13 mouse cellular contexts compared by ENCODE assay signal in genomic region chr2:30402351-30402826, GRCm38 (mm10). TPM values are rescaled to one million over a fixed set of nuclear protein-coding genes. Genes with fewer than 3 reads are reported as not detected.
A peak's percentile ranks its signal among the peaks of the same experiment; 100 is the strongest.
DNase-seq lines count a peak whose midpoint lies in the region; ATAC-seq lines count a peak whose summit lies in the region.
"Had no signal": no experiment of that assay in that cellular context is flagged by ENCODE, and none has a peak within 500 bp of the region (broad histone marks: within the 10 kb centered on the region; RNA-seq: fewer than 3 reads in every experiment).

No protein-coding gene starts in this region.

- H3K36me3 ChIP-seq in hindbrain, embryonic 10.5 days = peaks cover 97% of the 10 kb centered on the region
- H3K36me3 ChIP-seq in hindbrain, embryonic 12.5 days = peaks cover 65% of the 10 kb centered on the region

- no peak for ATAC-seq in hindbrain, embryonic 12.5 days (ENCODE audit: low FRiP score)
- no peak for ATAC-seq in megakaryocyte, adult 5-6 weeks (ENCODE audit: poor library complexity, severe bottlenecking)

- no peaks in the 10 kb centered on the region for H3K27me3 ChIP-seq in hindbrain, embryonic 10.5 days (ENCODE audit: insufficient read depth, poor library complexity, severe bottlenecking)
- H3K27me3 ChIP-seq in hindbrain, embryonic 12.5 days = no peaks in the 10 kb centered on the region
- H3K27me3 ChIP-seq: CH12.LX; heart, embryonic 13.5 days; kidney, embryonic 15.5 days; lung, embryonic 15.5 days had no signal

- H3K4me1 ChIP-seq in hindbrain, embryonic 10.5 days (replicated peaks) = peaks cover 49% of the 10 kb centered on the region
- H3K4me1 ChIP-seq in hindbrain, embryonic 12.5 days = peaks cover 33% of the 10 kb centered on the region
- H3K4me1 ChIP-seq: kidney, embryonic 15.5 days had no signal

- no peaks in the 10 kb centered on the region for H3K9me3 ChIP-seq in hindbrain, embryonic 10.5 days
- no peaks in the 10 kb centered on the region for H3K9me3 ChIP-seq in hindbrain, embryonic 12.5 days (replicated peaks)
- H3K9me3 ChIP-seq: heart, embryonic 13.5 days; kidney, embryonic 15.5 days; lung, embryonic 15.5 days had no signal

- 0 out of 2 replicates have a peak overlapping the region, but pooled peaks have one; percentile 17 for H3K27ac ChIP-seq in hindbrain, embryonic 10.5 days
- no peak overlapping the region for H3K27ac ChIP-seq in hindbrain, embryonic 12.5 days
- H3K27ac ChIP-seq: heart, embryonic 13.5 days; kidney, embryonic 15.5 days; lung, embryonic 15.5 days had no signal

- peak; percentile 57 for DNase-seq in adrenal gland, postnatal 10 days
- no peak for DNase-seq in adrenal gland, adult 8-10 months
- DNase-seq in hindbrain, embryonic 10.5 days (ENCODE audit: low spot score) = no peak
- DNase-seq in cerebellum, adult 8-10 months = peak; percentile 60
- peak; percentile 70 for DNase-seq in gastrocnemius, postnatal 14 days
- DNase-seq in urinary bladder, postnatal 25 days (ENCODE audit: low spot score) = no peak
- DNase-seq: right cerebral cortex, postnatal 14 days had no signal

- WGBS in hindbrain, embryonic 10.5 days = 92% methylated on average over 9 of the region's 9 CpGs
- 89% methylated on average over 9 of the region's 9 CpGs for WGBS in hindbrain, embryonic 12.5 days

- H3K9ac ChIP-seq in hindbrain, embryonic 12.5 days = no peak overlapping the region
- H3K9ac ChIP-seq: heart, embryonic 13.5 days; kidney, embryonic 15.5 days; lung, embryonic 15.5 days had no signal

- H3K4me2 ChIP-seq in hindbrain, embryonic 12.5 days (replicated peaks) = no peak overlapping the region
- H3K4me2 ChIP-seq: heart, embryonic 13.5 days; kidney, embryonic 15.5 days; lung, embryonic 15.5 days had no signal

- no peak overlapping the region for H3K4me3 ChIP-seq in hindbrain, embryonic 10.5 days
- no peak overlapping the region for H3K4me3 ChIP-seq in hindbrain, embryonic 12.5 days
- H3K4me3 ChIP-seq: heart, embryonic 13.5 days; kidney, embryonic 15.5 days; lung, embryonic 15.5 days had no signal

- intact Hi-C loops in gastrocnemius, postnatal 14 days (cut with DNase I; ENCODE audit: low total_unique reads) = no loop called here

RNA-seq across cellular contexts. Expression of gene Dolpp1, which starts 10.3 kb away (rescaled TPM):
- 10 to 100 TPM; 14.5 to 23.6 TPM for total RNA-seq in adrenal gland, postnatal 10 days (2021)
- total RNA-seq in adrenal gland, adult 8-10 months (2022) = 10 to 100 TPM; 18.0 to 24.2 (median 19.8) TPM
- 52.9 and 55.6 TPM in 2 replicates for polyA plus RNA-seq in hindbrain, embryonic 10.5 days (2016; fragmentation: Nextera tagmentation; extraction: Ambion mirVana)
- polyA plus RNA-seq in hindbrain, embryonic 12.5 days (2016; fragmentation: Nextera tagmentation; extraction: Ambion mirVana) = 46.9 and 50.2 TPM in 2 replicates
- 1 to 10 TPM; 7.0 to 7.3 TPM for total RNA-seq in gastrocnemius, postnatal 14 days (2021)
- total RNA-seq in megakaryocyte, adult 5-6 weeks (2015) = 5.3 and 6.0 TPM in 2 replicates
- 11.5 and 16.8 TPM in 2 replicates for total RNA-seq in megakaryocyte, adult 5-6 weeks (2017)

RNA-seq across cellular contexts. Expression of gene Crat, which starts 13.2 kb away (rescaled TPM):
- 100 to 1,000 TPM; 317 to 355 TPM for total RNA-seq in adrenal gland, postnatal 10 days (2021)
- 100 to 1,000 TPM in 1 of 4 experiments, 10 to 100 TPM in 3; 59.0 to 122 (median 95.3) TPM for total RNA-seq in adrenal gland, adult 8-10 months (2022)
- 22.4 and 26.7 TPM in 2 replicates for polyA plus RNA-seq in hindbrain, embryonic 10.5 days (2016; fragmentation: Nextera tagmentation; extraction: Ambion mirVana)
- polyA plus RNA-seq in hindbrain, embryonic 12.5 days (2016; fragmentation: Nextera tagmentation; extraction: Ambion mirVana) = 23.9 and 26.8 TPM in 2 replicates
- total RNA-seq in gastrocnemius, postnatal 14 days (2021) = 100 to 1,000 TPM; 251 to 325 TPM
- total RNA-seq in megakaryocyte, adult 5-6 weeks (2015) = 26.2 and 29.6 TPM in 2 replicates
- 13.9 and 14.2 TPM in 2 replicates for total RNA-seq in megakaryocyte, adult 5-6 weeks (2017)

RNA-seq across cellular contexts. Expression of gene Ptpa, which starts 13.4 kb away (rescaled TPM):
- total RNA-seq in adrenal gland, postnatal 10 days (2021) = 100 to 1,000 TPM; 152 to 170 TPM
- 100 to 1,000 TPM; 135 to 153 (median 141) TPM for total RNA-seq in adrenal gland, adult 8-10 months (2022)
- 149 and 151 TPM in 2 replicates for polyA plus RNA-seq in hindbrain, embryonic 10.5 days (2016; fragmentation: Nextera tagmentation; extraction: Ambion mirVana)
- polyA plus RNA-seq in hindbrain, embryonic 12.5 days (2016; fragmentation: Nextera tagmentation; extraction: Ambion mirVana) = 133 and 134 TPM in 2 replicates
- 10 to 100 TPM; 71.1 to 80.7 TPM for total RNA-seq in gastrocnemius, postnatal 14 days (2021)
- 68.9 and 69.0 TPM in 2 replicates for total RNA-seq in megakaryocyte, adult 5-6 weeks (2015)
- total RNA-seq in megakaryocyte, adult 5-6 weeks (2017) = 44.3 and 45.9 TPM in 2 replicates

RNA-seq across cellular contexts. Expression of gene Miga2, which starts 38.4 kb away (rescaled TPM):
- 100 to 1,000 TPM in 1 of 2 experiments, 10 to 100 TPM in 1; 97.5 to 111 TPM for total RNA-seq in adrenal gland, postnatal 10 days (2021)
- total RNA-seq in adrenal gland, adult 8-10 months (2022) = 100 to 1,000 TPM in 1 of 4 experiments, 10 to 100 TPM in 3; 80.6 to 104 (median 91.1) TPM
- 29.7 and 33.6 TPM in 2 replicates for polyA plus RNA-seq in hindbrain, embryonic 10.5 days (2016; fragmentation: Nextera tagmentation; extraction: Ambion mirVana)
- polyA plus RNA-seq in hindbrain, embryonic 12.5 days (2016; fragmentation: Nextera tagmentation; extraction: Ambion mirVana) = 29.3 and 30.7 TPM in 2 replicates
- total RNA-seq in gastrocnemius, postnatal 14 days (2021) = 10 to 100 TPM; 16.3 to 16.8 TPM
- 2.0 and 2.1 TPM in 2 replicates for total RNA-seq in megakaryocyte, adult 5-6 weeks (2015)
- 2.7 and 5.2 TPM in 2 replicates for total RNA-seq in megakaryocyte, adult 5-6 weeks (2017)

RNA-seq across cellular contexts. Expression of gene Sh3glb2, which starts 43.3 kb away (rescaled TPM):
- total RNA-seq in adrenal gland, postnatal 10 days (2021) = 10 to 100 TPM; 70.9 to 89.7 TPM
- 100 to 1,000 TPM in 2 of 4 experiments, 10 to 100 TPM in 2; 85.4 to 115 (median 101) TPM for total RNA-seq in adrenal gland, adult 8-10 months (2022)
- polyA plus RNA-seq in hindbrain, embryonic 10.5 days (2016; fragmentation: Nextera tagmentation; extraction: Ambion mirVana) = 80.5 and 89.3 TPM in 2 replicates
- 113 and 116 TPM in 2 replicates for polyA plus RNA-seq in hindbrain, embryonic 12.5 days (2016; fragmentation: Nextera tagmentation; extraction: Ambion mirVana)
- 10 to 100 TPM; 23.2 to 28.1 TPM for total RNA-seq in gastrocnemius, postnatal 14 days (2021)
- 14.9 and 16.5 TPM in 2 replicates for total RNA-seq in megakaryocyte, adult 5-6 weeks (2015)
- 20.4 and 24.3 TPM in 2 replicates for total RNA-seq in megakaryocyte, adult 5-6 weeks (2017)

Comparison
In these comparisons a context has a peak if more than half of its experiments do, and no peak if none do; other contexts are left out.
1. DNase-seq: peak in adrenal gland, postnatal 10 days (single experiment), cerebellum, adult 8-10 months (single experiment) and gastrocnemius, postnatal 14 days (single experiment); none in adrenal gland, adult 8-10 months (single experiment), hindbrain, embryonic 10.5 days (single experiment) and urinary bladder, postnatal 25 days (single experiment).